Mouse (Mus musculus): ENCODE data around the gene Rhbdl2.

GRCm38 (mm10) chr4:123748726-123749415, 38.8 kb upstream of the Rhbdl2 start:
- TF ChIP-seq CTCF (IDR thresholded peaks at IDR 0.05; ENCODE audit: low read depth, low read length) = no peak
- TF ChIP-seq GATA1 (IDR thresholded peaks at IDR 0.05; ENCODE audit: borderline replicate concordance, low read length) = no peak
- no peak for TF ChIP-seq TAL1 (conservative IDR thresholded peaks at IDR 0.05; ENCODE audit: low read depth, low read length)
- no peak for TF ChIP-seq POLR2AphosphoS5 (IDR thresholded peaks at IDR 0.05; ENCODE audit: insufficient replicate concordance, low read depth, low read length)
- no peak for TF ChIP-seq GATA2 (IDR thresholded peaks at IDR 0.05; ENCODE audit: borderline replicate concordance, low read depth, low read length)
